Mouse (Mus musculus) left cerebral cortex, adult 9 months (tissue): ENCODE results near the gene Gp9.

Source experiments
- DNase-seq, 2 experiments: peaks; one replicate each; pipeline ENCODE4 v3.0.0; 2022; ENCODE audit warnings: low spot score in 2 of 2

The Gp9 gene

GRCm38 (mm10) chr6:87787108-87787890 is 9.4 kb downstream of the Gp9 start:
- no peak for DNase-seq

- DNase-seq = no peak
Measured at GRCm38 (mm10) chr6:87788266-87788895, 10.5 kb downstream of the Gp9 start.

GRCm38 (mm10) chr6:87788896-87789587 is 11.2 kb downstream of the Gp9 start:
- no peak for DNase-seq

- DNase-seq = no peak
Measured at GRCm38 (mm10) chr6:87789791-87790190, 11.9 kb downstream of the Gp9 start.

GRCm38 (mm10) chr6:87790779-87791480 is 13.1 kb downstream of the Gp9 start:
- no peak for DNase-seq

GRCm38 (mm10) chr6:87791826-87792225 is 14.0 kb downstream of the Gp9 start:
- DNase-seq = no peak

GRCm38 (mm10) chr6:87793821-87794510 is 16.1 kb downstream of the Gp9 start:
- DNase-seq = no peak

GRCm38 (mm10) chr6:87795385-87796150 is 17.7 kb downstream of the Gp9 start:
- DNase-seq = no peak

GRCm38 (mm10) chr6:87796251-87796880 is 18.5 kb downstream of the Gp9 start:
- DNase-seq = no peak

- no peak for DNase-seq
Measured at GRCm38 (mm10) chr6:87797321-87797720, 19.4 kb downstream of the Gp9 start.

- DNase-seq = no peak
Measured at GRCm38 (mm10) chr6:87799576-87799975, 21.7 kb downstream of the Gp9 start.

GRCm38 (mm10) chr6:87802462-87802861 is 24.6 kb downstream of the Gp9 start:
- DNase-seq = no peak

- DNase-seq = no peak
Measured at GRCm38 (mm10) chr6:87804036-87804435, 26.2 kb downstream of the Gp9 start.

- DNase-seq = no peak
Measured at GRCm38 (mm10) chr6:87804886-87805285, 27.0 kb downstream of the Gp9 start.

GRCm38 (mm10) chr6:87805448-87805847 is 27.6 kb downstream of the Gp9 start:
- DNase-seq = no peak

- DNase-seq = no peak
Measured at GRCm38 (mm10) chr6:87806028-87806427, 28.2 kb downstream of the Gp9 start.

- DNase-seq = no peak
Measured at GRCm38 (mm10) chr6:87806857-87807256, 29.0 kb downstream of the Gp9 start.

- no peak for DNase-seq
Measured at GRCm38 (mm10) chr6:87807735-87808440, 30.0 kb downstream of the Gp9 start.

GRCm38 (mm10) chr6:87808521-87808920 is 30.6 kb downstream of the Gp9 start:
- DNase-seq = no peak

- DNase-seq = no peak
Measured at GRCm38 (mm10) chr6:87809144-87809543, 31.3 kb downstream of the Gp9 start.
